Mouse (Mus musculus): ENCODE data around the gene Adpgk. TPM values are rescaled to one million over a fixed set of nuclear protein-coding genes. Genes with fewer than 3 reads are reported as not detected.

Adpgk gene
- polyA plus RNA-seq (2014; fragmentation: Nextera tagmentation; extraction: Ambion mirVana), result 34.9 and 45.5 TPM in 2 replicates

GRCm38 (mm10) chr9:59290957-59291687 is at the start of gene Adpgk:
Gene Adpgk (plus strand): TSS chr9:59291558.
- Histone ChIP-seq H3K9ac (ENCODE audit: low read depth, low read length) (peak within 1 kb of the TSS; percentile 93), H3K27me3 (ENCODE audit: control insufficient read depth, insufficient read depth, low read length) (no peaks in the 10 kb centered on the region), H3K9me3 (ENCODE audit: control insufficient read depth, low read length) (no peaks in the 10 kb centered on the region), H3K36me3 (ENCODE audit: control insufficient read depth, insufficient read depth, low read length) (no peaks in the 10 kb centered on the region), H3K4me2 (replicated peaks; ENCODE audit: low read depth, low read length) (peak within 1 kb of the TSS; percentile 70), H3K4me3 (ENCODE audit: low read length) (peak within 1 kb of the TSS; percentile 90), H3K27ac (ENCODE audit: low read depth, low read length) (peak within 1 kb of the TSS; percentile 89), H3K4me1 (ENCODE audit: control insufficient read depth, insufficient read depth, low read length) (peaks cover 6% of the 10 kb centered on the region; the same call in 1 of the 2 replicates)
- peak; percentile 98 for ATAC-seq (ENCODE audit: low FRiP score, low TSS enrichment)
- WGBS, result 1% methylated on average over 58 of the region's 58 CpGs

GRCm38 (mm10) chr9:59245181-59245580 is 46.2 kb upstream of the Adpgk start:
- Histone ChIP-seq H3K9ac (ENCODE audit: low read depth, low read length) (no peak overlapping the region), H3K4me2 (replicated peaks; ENCODE audit: low read depth, low read length) (no peak overlapping the region), H3K4me1 (ENCODE audit: control insufficient read depth, insufficient read depth, low read length) (no peaks in the 10 kb centered on the region), H3K27ac (ENCODE audit: low read depth, low read length) (no peak overlapping the region), H3K36me3 (ENCODE audit: control insufficient read depth, insufficient read depth, low read length) (no peaks in the 10 kb centered on the region), H3K9me3 (ENCODE audit: control insufficient read depth, low read length) (no peaks in the 10 kb centered on the region), H3K27me3 (ENCODE audit: control insufficient read depth, insufficient read depth, low read length) (no peaks in the 10 kb centered on the region), H3K4me3 (ENCODE audit: low read length) (no peak overlapping the region)
- no peak for ATAC-seq (ENCODE audit: low FRiP score, low TSS enrichment)
- 57% methylated on average over 6 of the region's 7 CpGs for WGBS

GRCm38 (mm10) chr9:59246456-59247029 is 44.8 kb upstream of the Adpgk start:
- no peak for ATAC-seq (ENCODE audit: low FRiP score, low TSS enrichment)
- WGBS, result 46% methylated on average over 6 of the region's 6 CpGs

GRCm38 (mm10) chr9:59249359-59249758 is 42.0 kb upstream of the Adpgk start:
- Histone ChIP-seq H3K36me3 (ENCODE audit: control insufficient read depth, insufficient read depth, low read length) (no peaks in the 10 kb centered on the region), H3K9me3 (ENCODE audit: control insufficient read depth, low read length) (no peaks in the 10 kb centered on the region), H3K4me3 (ENCODE audit: low read length) (no peak overlapping the region), H3K4me1 (ENCODE audit: control insufficient read depth, insufficient read depth, low read length) (no peaks in the 10 kb centered on the region), H3K9ac (ENCODE audit: low read depth, low read length) (no peak overlapping the region), H3K4me2 (replicated peaks; ENCODE audit: low read depth, low read length) (no peak overlapping the region), H3K27me3 (ENCODE audit: control insufficient read depth, insufficient read depth, low read length) (no peaks in the 10 kb centered on the region), H3K27ac (ENCODE audit: low read depth, low read length) (no peak overlapping the region)
- ATAC-seq (ENCODE audit: low FRiP score, low TSS enrichment), result no peak
- 61% methylated on average over 3 of the region's 3 CpGs for WGBS

More at GRCm38 (mm10) chr9:59246456-59247029, 44.8 kb upstream of the Adpgk start:
- Histone ChIP-seq H3K36me3 (ENCODE audit: control insufficient read depth, insufficient read depth, low read length) (no peaks in the 10 kb centered on the region), H3K27ac (ENCODE audit: low read depth, low read length) (no peak overlapping the region), H3K9ac (ENCODE audit: low read depth, low read length) (no peak overlapping the region), H3K4me2 (replicated peaks; ENCODE audit: low read depth, low read length) (no peak overlapping the region), H3K27me3 (ENCODE audit: control insufficient read depth, insufficient read depth, low read length) (no peaks in the 10 kb centered on the region), H3K4me3 (ENCODE audit: low read length) (no peak overlapping the region), H3K9me3 (ENCODE audit: control insufficient read depth, low read length) (no peaks in the 10 kb centered on the region), H3K4me1 (ENCODE audit: control insufficient read depth, insufficient read depth, low read length) (no peaks in the 10 kb centered on the region)

- no peaks in the 10 kb centered on the region for H3K4me1 ChIP-seq (ENCODE audit: control insufficient read depth, insufficient read depth, low read length)
- H3K4me2 ChIP-seq (replicated peaks; ENCODE audit: low read depth, low read length), result no peak overlapping the region
- H3K36me3 ChIP-seq (ENCODE audit: control insufficient read depth, insufficient read depth, low read length), result no peaks in the 10 kb centered on the region
- no peaks in the 10 kb centered on the region for H3K9me3 ChIP-seq (ENCODE audit: control insufficient read depth, low read length)
- H3K9ac ChIP-seq (ENCODE audit: low read depth, low read length), result no peak overlapping the region
- no peak overlapping the region for H3K4me3 ChIP-seq (ENCODE audit: low read length)
- no peak overlapping the region for H3K27ac ChIP-seq (ENCODE audit: low read depth, low read length)
- no peak for ATAC-seq (ENCODE audit: low FRiP score, low TSS enrichment)
- 61% methylated on average over 3 of the region's 3 CpGs for WGBS
- no peaks in the 10 kb centered on the region for H3K27me3 ChIP-seq (ENCODE audit: control insufficient read depth, insufficient read depth, low read length)
Observed at GRCm38 (mm10) chr9:59250272-59250671, 41.1 kb upstream of the Adpgk start.

- Histone ChIP-seq H3K27ac (ENCODE audit: low read depth, low read length) (no peak overlapping the region), H3K27me3 (ENCODE audit: control insufficient read depth, insufficient read depth, low read length) (no peaks in the 10 kb centered on the region), H3K9me3 (ENCODE audit: control insufficient read depth, low read length) (no peaks in the 10 kb centered on the region), H3K4me2 (replicated peaks; ENCODE audit: low read depth, low read length) (no peak overlapping the region), H3K36me3 (ENCODE audit: control insufficient read depth, insufficient read depth, low read length) (no peaks in the 10 kb centered on the region), H3K4me1 (ENCODE audit: control insufficient read depth, insufficient read depth, low read length) (peaks cover 5% of the 10 kb centered on the region; the same call in 1 of the 2 replicates), H3K9ac (ENCODE audit: low read depth, low read length) (no peak overlapping the region), H3K4me3 (ENCODE audit: low read length) (no peak overlapping the region)
- 74% methylated on average over 5 of the region's 5 CpGs for WGBS
- ATAC-seq (ENCODE audit: low FRiP score, low TSS enrichment), result no peak
Observed at GRCm38 (mm10) chr9:59254716-59255421, 36.5 kb upstream of the Adpgk start.

GRCm38 (mm10) chr9:59259806-59260454 is 31.4 kb upstream of the Adpgk start:
- Histone ChIP-seq H3K9me3 (ENCODE audit: control insufficient read depth, low read length) (no peaks in the 10 kb centered on the region), H3K36me3 (ENCODE audit: control insufficient read depth, insufficient read depth, low read length) (no peaks in the 10 kb centered on the region), H3K9ac (ENCODE audit: low read depth, low read length) (no peak overlapping the region), H3K4me1 (ENCODE audit: control insufficient read depth, insufficient read depth, low read length) (peaks cover 12% of the 10 kb centered on the region; the same call in 1 of the 2 replicates), H3K4me3 (ENCODE audit: low read length) (no peak overlapping the region), H3K27me3 (ENCODE audit: control insufficient read depth, insufficient read depth, low read length) (no peaks in the 10 kb centered on the region), H3K4me2 (replicated peaks; ENCODE audit: low read depth, low read length) (no peak overlapping the region), H3K27ac (ENCODE audit: low read depth, low read length) (peak overlapping the region; percentile 60)
- 26% methylated on average over 9 of the region's 9 CpGs for WGBS
- ATAC-seq (ENCODE audit: low FRiP score, low TSS enrichment), result peak; percentile 52; the same call in 1 of the 2 replicates

- peak; percentile 61; the same call in 1 of the 2 replicates for ATAC-seq (ENCODE audit: low FRiP score, low TSS enrichment)
- no peak overlapping the region for H3K4me2 ChIP-seq (replicated peaks; ENCODE audit: low read depth, low read length)
- peaks cover 9% of the 10 kb centered on the region for H3K4me1 ChIP-seq (ENCODE audit: control insufficient read depth, insufficient read depth, low read length)
- H3K4me3 ChIP-seq (ENCODE audit: low read length), result no peak overlapping the region
- no peak overlapping the region for H3K9ac ChIP-seq (ENCODE audit: low read depth, low read length)
- H3K27ac ChIP-seq (ENCODE audit: low read depth, low read length), result no peak overlapping the region
- no peaks in the 10 kb centered on the region for H3K9me3 ChIP-seq (ENCODE audit: control insufficient read depth, low read length)
- H3K36me3 ChIP-seq (ENCODE audit: control insufficient read depth, insufficient read depth, low read length), result no peaks in the 10 kb centered on the region
- 40% methylated on average over 6 of the region's 6 CpGs for WGBS
- no peaks in the 10 kb centered on the region for H3K27me3 ChIP-seq (ENCODE audit: control insufficient read depth, insufficient read depth, low read length)
Observed at GRCm38 (mm10) chr9:59266332-59266731, 25.0 kb upstream of the Adpgk start.
